Mouse (Mus musculus): Measurements from ENCODE around the gene Gpr84. TPM values are rescaled to one million over a fixed set of nuclear protein-coding genes. Genes with fewer than 3 reads are reported as not detected.

The Gpr84 gene
- polyA plus RNA-seq, 1 experiment from 2014 or later = 0.35 TPM

GRCm38 (mm10) chr15:103300067-103300471 is 10.3 kb downstream of the Gpr84 start:
- no peak for DNase-seq (ENCODE audit: low spot score)
- peak overlapping the region; percentile 93 for H3K27ac ChIP-seq
- no peaks in the 10 kb centered on the region for H3K9me3 ChIP-seq
- H3K36me3 ChIP-seq = peaks cover 35% of the 10 kb centered on the region
- H3K27me3 ChIP-seq (ENCODE audit: insufficient read depth, poor library complexity, severe bottlenecking) = no peaks in the 10 kb centered on the region
- H3K4me3 ChIP-seq = peak overlapping the region; percentile 40
- peaks cover 69% of the 10 kb centered on the region for H3K4me1 ChIP-seq
- 10% methylated on average over 18 of the region's 18 CpGs for WGBS

DNA sequence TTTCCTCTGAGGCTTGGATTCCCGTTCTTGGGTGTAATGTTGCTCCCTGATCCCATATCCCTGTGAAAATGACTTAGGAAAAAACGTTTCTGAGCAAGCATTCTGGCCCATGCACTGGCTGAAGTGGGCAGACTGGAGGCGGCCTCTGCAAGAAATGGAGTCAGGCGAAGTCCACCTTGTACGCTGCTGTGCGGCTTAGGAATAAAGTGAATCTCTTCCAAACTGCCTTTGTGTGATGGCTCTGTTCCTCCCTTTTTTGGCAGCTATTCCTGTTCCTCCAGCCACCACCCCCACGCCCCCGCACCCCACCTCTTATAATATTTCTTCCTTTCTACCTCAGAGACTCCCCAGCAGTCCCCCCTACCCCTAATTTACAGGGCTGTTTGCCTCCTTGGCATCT is 10.8 kb downstream of the Gpr84 start:
- peak overlapping the region; percentile 93 for H3K27ac ChIP-seq
- peak overlapping the region; percentile 40 for H3K4me3 ChIP-seq
- H3K9me3 ChIP-seq = no peaks in the 10 kb centered on the region
- 50% methylated on average over 8 of the region's 8 CpGs for WGBS
- H3K36me3 ChIP-seq = peaks cover 37% of the 10 kb centered on the region
- DNase-seq (ENCODE audit: low spot score) = no peak
- H3K4me1 ChIP-seq = peaks cover 68% of the 10 kb centered on the region
- H3K27me3 ChIP-seq (ENCODE audit: insufficient read depth, poor library complexity, severe bottlenecking) = no peaks in the 10 kb centered on the region

- Histone ChIP-seq H3K4me3 (no peak overlapping the region), H3K36me3 (peaks cover 39% of the 10 kb centered on the region), H3K9me3 (no peaks in the 10 kb centered on the region), H3K4me1 (peaks cover 62% of the 10 kb centered on the region), H3K27me3 (ENCODE audit: insufficient read depth, poor library complexity, severe bottlenecking) (no peaks in the 10 kb centered on the region), H3K27ac (0 out of 2 replicates have a peak overlapping the region, but pooled peaks have one; percentile 12)
- 65% methylated on average over 5 of the region's 5 CpGs for WGBS
- DNase-seq (ENCODE audit: low spot score) = no peak
Measured at GRCm38 (mm10) chr15:103298861-103299616, 11.4 kb downstream of the Gpr84 start.

- no peak overlapping the region for H3K4me3 ChIP-seq
- peaks cover 47% of the 10 kb centered on the region for H3K36me3 ChIP-seq
- no peaks in the 10 kb centered on the region for H3K9me3 ChIP-seq
- H3K4me1 ChIP-seq = peaks cover 52% of the 10 kb centered on the region
- H3K27ac ChIP-seq = no peak overlapping the region
- DNase-seq (ENCODE audit: low spot score) = no peak
- 80% methylated on average over 3 of the region's 3 CpGs for WGBS
- no peaks in the 10 kb centered on the region for H3K27me3 ChIP-seq (ENCODE audit: insufficient read depth, poor library complexity, severe bottlenecking)
Measured at GRCm38 (mm10) chr15:103298026-103298425, 12.4 kb downstream of the Gpr84 start.

- H3K9me3 ChIP-seq = no peaks in the 10 kb centered on the region
- no peak for DNase-seq (ENCODE audit: low spot score)
- H3K27me3 ChIP-seq (ENCODE audit: insufficient read depth, poor library complexity, severe bottlenecking) = no peaks in the 10 kb centered on the region
- no peak overlapping the region for H3K4me3 ChIP-seq
- H3K4me1 ChIP-seq = peaks cover 45% of the 10 kb centered on the region
- WGBS = 80% methylated on average over 6 of the region's 6 CpGs
- H3K27ac ChIP-seq = no peak overlapping the region
- peaks cover 55% of the 10 kb centered on the region for H3K36me3 ChIP-seq
Measured at GRCm38 (mm10) chr15:103297313-103297712, 13.1 kb downstream of the Gpr84 start.

DNA sequence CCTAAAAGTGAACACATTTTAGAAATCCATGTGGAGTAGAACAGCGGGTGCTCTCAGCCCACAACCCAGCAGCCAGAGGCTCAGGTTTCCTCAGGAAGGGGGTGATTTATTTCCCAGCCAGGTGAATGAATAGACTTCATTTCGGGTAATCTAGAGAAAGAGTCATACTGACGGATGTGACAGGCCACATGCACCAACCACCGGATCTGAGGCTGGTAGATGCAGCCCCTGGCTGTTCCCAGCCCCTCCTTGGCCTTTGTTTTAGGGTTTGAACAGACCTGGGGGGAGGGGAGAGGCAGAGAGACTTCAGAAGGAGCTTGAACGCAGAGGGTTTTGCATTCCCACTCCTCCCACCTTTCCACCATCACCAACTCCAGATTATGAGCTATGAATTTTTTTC is 14.6 kb downstream of the Gpr84 start:
- 24% methylated on average over 5 of the region's 5 CpGs for WGBS
- DNase-seq (ENCODE audit: low spot score) = no peak
- no peak overlapping the region for H3K4me3 ChIP-seq
- peaks cover 69% of the 10 kb centered on the region for H3K36me3 ChIP-seq
- H3K4me1 ChIP-seq = peaks cover 30% of the 10 kb centered on the region
- no peaks in the 10 kb centered on the region for H3K9me3 ChIP-seq
- H3K27ac ChIP-seq = peak overlapping the region; percentile 67
- H3K27me3 ChIP-seq (ENCODE audit: insufficient read depth, poor library complexity, severe bottlenecking) = no peaks in the 10 kb centered on the region

- Histone ChIP-seq H3K36me3 (peaks cover 81% of the 10 kb centered on the region), H3K9me3 (no peaks in the 10 kb centered on the region), H3K27me3 (ENCODE audit: insufficient read depth, poor library complexity, severe bottlenecking) (no peaks in the 10 kb centered on the region), H3K27ac (no peak overlapping the region), H3K4me1 (peaks cover 20% of the 10 kb centered on the region), H3K4me3 (no peak overlapping the region)
- no peak for DNase-seq (ENCODE audit: low spot score)
- WGBS = 95% methylated on average over 2 of the region's 2 CpGs
Measured at GRCm38 (mm10) chr15:103294649-103295048, 15.8 kb downstream of the Gpr84 start.

GRCm38 (mm10) chr15:103293375-103293774 is 17.0 kb downstream of the Gpr84 start:
- Histone ChIP-seq H3K27me3 (ENCODE audit: insufficient read depth, poor library complexity, severe bottlenecking) (no peaks in the 10 kb centered on the region), H3K36me3 (peaks cover 82% of the 10 kb centered on the region), H3K4me1 (peaks cover 16% of the 10 kb centered on the region), H3K27ac (no peak overlapping the region), H3K4me3 (no peak overlapping the region), H3K9me3 (no peaks in the 10 kb centered on the region)
- no peak for DNase-seq (ENCODE audit: low spot score)
- 93% methylated on average over 2 of the region's 2 CpGs for WGBS

DNA sequence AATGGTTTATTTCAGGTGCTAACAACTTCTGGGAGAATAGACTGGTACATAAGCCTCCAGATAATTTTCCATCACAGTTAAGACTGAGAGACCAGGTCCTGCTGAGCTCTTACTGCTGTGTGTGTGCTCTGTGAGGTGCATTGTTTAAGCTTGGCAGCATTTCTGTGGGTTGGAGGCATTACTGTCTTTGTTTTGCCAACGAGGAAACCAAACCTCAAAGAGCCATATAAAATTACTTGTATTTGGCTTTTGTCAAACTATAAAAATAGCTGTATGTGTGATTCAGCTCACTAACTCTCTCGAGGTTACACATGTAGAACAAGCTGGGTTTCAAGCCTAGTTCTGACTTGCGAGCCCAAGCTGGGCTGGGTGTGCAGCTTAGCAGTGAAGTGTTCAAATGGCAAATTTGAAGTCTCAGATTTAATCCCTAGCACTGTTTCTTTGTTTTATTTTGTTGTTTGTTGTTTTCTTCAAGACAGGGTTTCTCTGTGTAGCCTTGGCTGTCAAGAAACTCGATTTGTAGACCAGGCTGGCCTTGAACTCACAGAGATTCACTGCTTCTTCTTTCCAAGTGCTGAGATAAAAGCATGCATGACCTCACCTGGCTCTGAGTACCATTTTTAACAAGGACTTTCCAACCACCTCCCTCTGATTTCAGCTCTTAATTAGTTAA is 17.6 kb downstream of the Gpr84 start:
- Histone ChIP-seq H3K4me3 (no peak overlapping the region), H3K27ac (no peak overlapping the region), H3K27me3 (ENCODE audit: insufficient read depth, poor library complexity, severe bottlenecking) (no peaks in the 10 kb centered on the region), H3K36me3 (peaks cover 77% of the 10 kb centered on the region), H3K4me1 (peaks cover 16% of the 10 kb centered on the region), H3K9me3 (no peaks in the 10 kb centered on the region)
- WGBS = 95% methylated on average over 4 of the region's 4 CpGs
- DNase-seq (ENCODE audit: low spot score) = no peak

GRCm38 (mm10) chr15:103290843-103291242 is 19.6 kb downstream of the Gpr84 start:
- H3K36me3 ChIP-seq = peaks cover 57% of the 10 kb centered on the region
- WGBS = 91% methylated on average over 9 of the region's 9 CpGs
- no peaks in the 10 kb centered on the region for H3K27me3 ChIP-seq (ENCODE audit: insufficient read depth, poor library complexity, severe bottlenecking)
- no peak overlapping the region for H3K4me3 ChIP-seq
- no peak for DNase-seq (ENCODE audit: low spot score)
- no peak overlapping the region for H3K27ac ChIP-seq
- no peaks in the 10 kb centered on the region for H3K9me3 ChIP-seq
- peaks cover 11% of the 10 kb centered on the region for H3K4me1 ChIP-seq

DNA sequence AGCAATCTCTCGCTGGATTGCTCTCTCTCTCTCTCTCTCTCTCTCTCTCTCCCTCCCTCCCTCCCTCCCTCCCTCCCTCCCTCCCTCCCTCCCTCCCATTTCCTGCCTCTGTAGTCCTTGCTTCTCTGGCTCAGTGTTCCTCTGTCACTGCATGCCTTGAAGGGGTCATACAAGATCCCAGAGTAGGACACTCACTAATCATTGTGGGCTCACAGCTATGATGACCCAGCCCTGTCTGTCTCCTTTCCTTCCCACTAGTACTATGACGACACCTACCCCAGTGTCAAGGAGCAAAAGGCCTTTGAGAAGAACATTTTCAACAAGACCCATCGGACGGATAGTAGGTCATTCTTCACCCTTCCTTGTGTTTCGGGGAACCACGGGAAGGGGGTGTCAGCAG is 20.0 kb downstream of the Gpr84 start:
- peaks cover 57% of the 10 kb centered on the region for H3K36me3 ChIP-seq
- H3K9me3 ChIP-seq = no peaks in the 10 kb centered on the region
- peaks cover 11% of the 10 kb centered on the region for H3K4me1 ChIP-seq
- no peak overlapping the region for H3K27ac ChIP-seq
- DNase-seq (ENCODE audit: low spot score) = no peak
- H3K4me3 ChIP-seq = no peak overlapping the region
- WGBS = 69% methylated on average over 6 of the region's 6 CpGs
- H3K27me3 ChIP-seq (ENCODE audit: insufficient read depth, poor library complexity, severe bottlenecking) = no peaks in the 10 kb centered on the region

GRCm38 (mm10) chr15:103289600-103289999 is 20.8 kb downstream of the Gpr84 start:
- no peak overlapping the region for H3K4me3 ChIP-seq
- H3K4me1 ChIP-seq = peaks cover 18% of the 10 kb centered on the region
- no peaks in the 10 kb centered on the region for H3K9me3 ChIP-seq
- H3K27me3 ChIP-seq (ENCODE audit: insufficient read depth, poor library complexity, severe bottlenecking) = no peaks in the 10 kb centered on the region
- H3K36me3 ChIP-seq = peaks cover 55% of the 10 kb centered on the region
- H3K27ac ChIP-seq = peak overlapping the region; percentile 16; the same call in 1 of the 2 replicates
- WGBS = 38% methylated on average over 5 of the region's 5 CpGs
- no peak for DNase-seq (ENCODE audit: low spot score)

DNA sequence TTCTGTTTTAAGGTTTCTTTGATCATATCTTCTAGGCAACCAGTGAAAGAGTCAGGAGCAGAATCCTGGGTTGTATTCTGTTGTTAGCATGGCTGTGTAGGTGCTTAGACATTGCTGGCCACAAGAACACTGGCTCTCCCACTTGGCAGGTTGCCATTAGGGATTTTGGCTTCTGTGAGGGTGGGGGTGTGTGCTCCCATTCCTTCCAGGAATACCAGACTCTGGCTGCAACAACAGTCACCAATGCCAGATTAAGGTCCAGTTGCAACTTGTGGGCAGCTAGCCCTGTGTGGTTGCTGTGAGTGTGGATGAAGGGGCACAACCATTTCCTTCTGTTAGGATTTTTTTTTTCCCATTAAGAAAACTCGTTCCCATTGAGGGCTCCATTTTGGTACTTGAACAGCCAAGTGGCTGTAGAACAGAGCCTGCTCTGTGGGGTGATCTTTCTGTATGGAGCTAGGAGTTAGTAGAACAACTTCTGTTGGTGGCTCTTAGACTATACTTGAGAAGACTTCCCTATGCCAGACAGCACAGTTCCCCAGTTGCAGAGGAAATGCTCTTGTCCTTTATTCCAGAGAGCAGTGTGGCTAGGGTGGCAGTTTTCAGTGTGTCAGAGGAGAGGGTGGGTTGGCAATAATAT is 24.5 kb downstream of the Gpr84 start:
- H3K4me1 ChIP-seq = peaks cover 19% of the 10 kb centered on the region
- peaks cover 24% of the 10 kb centered on the region for H3K36me3 ChIP-seq
- H3K27ac ChIP-seq = no peak overlapping the region
- no peaks in the 10 kb centered on the region for H3K27me3 ChIP-seq (ENCODE audit: insufficient read depth, poor library complexity, severe bottlenecking)
- H3K9me3 ChIP-seq = no peaks in the 10 kb centered on the region
- 90% methylated on average over 1 of the region's 1 CpGs for WGBS
- no peak overlapping the region for H3K4me3 ChIP-seq
- no peak for DNase-seq (ENCODE audit: low spot score)
